Mouse (Mus musculus): ENCODE results near the gene 5530401A14Rik.

5530401A14Rik gene

GRCm38 (mm10) chr11:81860250-81860972 lies at the start of gene 5530401A14Rik:
Gene 5530401A14Rik (plus strand): TSS chr11:81860673.
- no peak for DNase-seq

- no peak for DNase-seq
These were observed 45.7 kb upstream of the 5530401A14Rik start for GRCm38 (mm10) chr11:81814816-81815215.

- no peak for DNase-seq
These were observed 43.9 kb upstream of the 5530401A14Rik start for GRCm38 (mm10) chr11:81816531-81816930.

GRCm38 (mm10) chr11:81832381-81832780 lies 28.1 kb upstream of the 5530401A14Rik start:
- DNase-seq, result no peak

- no peak for DNase-seq
These were observed 22.0 kb upstream of the 5530401A14Rik start for GRCm38 (mm10) chr11:81838426-81838825.

GRCm38 (mm10) chr11:81841001-81841400 lies 19.5 kb upstream of the 5530401A14Rik start:
- DNase-seq, result peak in 1 of 2 experiments; percentile 48

- DNase-seq, result peak; percentile 49 to 55
These were observed 15.3 kb upstream of the 5530401A14Rik start for GRCm38 (mm10) chr11:81845010-81845685.

- no peak for DNase-seq
These were observed 14.8 kb upstream of the 5530401A14Rik start for GRCm38 (mm10) chr11:81845686-81846036.

- no peak for DNase-seq
These were observed 12.5 kb upstream of the 5530401A14Rik start for GRCm38 (mm10) chr11:81847773-81848490.

- DNase-seq, result no peak
These were observed 5.3 kb downstream of the 5530401A14Rik start for GRCm38 (mm10) chr11:81865661-81866382.

- no peak for DNase-seq
These were observed 11.2 kb downstream of the 5530401A14Rik start for GRCm38 (mm10) chr11:81871506-81872213.

- no peak for DNase-seq
These were observed 36.0 kb downstream of the 5530401A14Rik start for GRCm38 (mm10) chr11:81896511-81896910.

- no peak for DNase-seq
These were observed 37.3 kb downstream of the 5530401A14Rik start for GRCm38 (mm10) chr11:81897547-81898354.

- DNase-seq, result no peak
These were observed 41.8 kb downstream of the 5530401A14Rik start for GRCm38 (mm10) chr11:81902318-81902717.

- no peak for DNase-seq
These were observed 48.3 kb downstream of the 5530401A14Rik start for GRCm38 (mm10) chr11:81908760-81909159.

- DNase-seq, result no peak
These were observed 49.0 kb downstream of the 5530401A14Rik start for GRCm38 (mm10) chr11:81909397-81909894.

GRCm38 (mm10) chr11:81913071-81913470 lies 52.6 kb downstream of the 5530401A14Rik start:
- no peak for DNase-seq

GRCm38 (mm10) chr11:81915501-81915900 lies 55.0 kb downstream of the 5530401A14Rik start:
- DNase-seq, result no peak

GRCm38 (mm10) chr11:81923096-81923495 lies 62.6 kb downstream of the 5530401A14Rik start:
- DNase-seq, result no peak

GRCm38 (mm10) chr11:81923626-81924025 lies 63.2 kb downstream of the 5530401A14Rik start:
- no peak for DNase-seq

GRCm38 (mm10) chr11:81926393-81926792 lies 65.9 kb downstream of the 5530401A14Rik start:
- no peak for DNase-seq

Data from kidney, postnatal 25 days (tissue).